Mouse (Mus musculus) forebrain, postnatal 0 days (tissue): ENCODE measurements at regions not wholly inside any gene's neighbourhood (a gene's known extent, or its start where the extent isn't known, plus 50 kb on each side); places are given as distances from the start of the nearest gene placed in this dataset.

Source experiments
- ATAC-seq: fragments of 200-750 bp; cut with Nextera tagmentation; 2 replicates; pipeline ENCODE4 v1.8.0; 2017; ENCODE audit warnings: mild to moderate bottlenecking, moderate library complexity
- DNase-seq: peaks from one replicate; pipeline ENCODE4 v3.0.0-alpha.2; 2015
- H3K27ac ChIP-seq: fragments of 300-500 bp; sonication (generic); 2 replicates; pipeline ENCODE4 v1.5.1; 2014; ENCODE audit warnings: low read depth, mild to moderate bottlenecking, antibody characterized with exemption, low read length, moderate library complexity, mixed read lengths
- H3K27me3 ChIP-seq: fragments of 300-500 bp; sonication (generic); 2 replicates; pipeline ENCODE4 v1.6.1; 2014; ENCODE audit warnings: mild to moderate bottlenecking, low read length, mixed read lengths; ENCODE audit not compliant: insufficient read depth
- H3K36me3 ChIP-seq: fragments of 300-500 bp; sonication (generic); 2 replicates; pipeline ENCODE4 v1.6.1; 2014; ENCODE audit warnings: mild to moderate bottlenecking, moderate library complexity; ENCODE audit not compliant: insufficient read depth
- H3K4me1 ChIP-seq: fragments of 300-500 bp; sonication (generic); 2 replicates; pipeline ENCODE4 v1.6.1; 2014; ENCODE audit warnings: antibody characterized with exemption; ENCODE audit not compliant: insufficient read depth
- H3K4me2 ChIP-seq: fragments of 300-500 bp; sonication (generic); 2 replicates; pipeline ENCODE4 v1.6.1; 2014; ENCODE audit warnings: low read depth, mild to moderate bottlenecking, moderate library complexity
- H3K4me3 ChIP-seq: fragments of 300-500 bp; sonication (generic); 2 replicates; pipeline ENCODE4 v1.5.1; 2014; ENCODE audit warnings: low read depth, low read length, mixed read lengths
- H3K9ac ChIP-seq: fragments of 300-500 bp; sonication (generic); 2 replicates; pipeline ENCODE4 v1.6.1; 2014; ENCODE audit warnings: mild to moderate bottlenecking
- H3K9me3 ChIP-seq: fragments of 300-500 bp; sonication (generic); 2 replicates; pipeline ENCODE4 v1.6.1; 2016; ENCODE audit warnings: low read length
- CTCF ChIP-seq: sonication (generic); IDR thresholded peaks from 2 replicates; pipeline ENCODE4 v1.5.1; 2016; ENCODE audit warnings: antibody characterized with exemption, control low read depth, low read depth
- WGBS: fragments of 180-500 bp; shearing (Covaris S2); extraction: QIAGEN DNeasy Blood & Tissue Kit; methylation state at CpG from one replicate; pipeline ENCODE4 v1.1.7; 2014; 5-methylcytosine and 5-hydroxymethylcytosine counted together

DNA sequence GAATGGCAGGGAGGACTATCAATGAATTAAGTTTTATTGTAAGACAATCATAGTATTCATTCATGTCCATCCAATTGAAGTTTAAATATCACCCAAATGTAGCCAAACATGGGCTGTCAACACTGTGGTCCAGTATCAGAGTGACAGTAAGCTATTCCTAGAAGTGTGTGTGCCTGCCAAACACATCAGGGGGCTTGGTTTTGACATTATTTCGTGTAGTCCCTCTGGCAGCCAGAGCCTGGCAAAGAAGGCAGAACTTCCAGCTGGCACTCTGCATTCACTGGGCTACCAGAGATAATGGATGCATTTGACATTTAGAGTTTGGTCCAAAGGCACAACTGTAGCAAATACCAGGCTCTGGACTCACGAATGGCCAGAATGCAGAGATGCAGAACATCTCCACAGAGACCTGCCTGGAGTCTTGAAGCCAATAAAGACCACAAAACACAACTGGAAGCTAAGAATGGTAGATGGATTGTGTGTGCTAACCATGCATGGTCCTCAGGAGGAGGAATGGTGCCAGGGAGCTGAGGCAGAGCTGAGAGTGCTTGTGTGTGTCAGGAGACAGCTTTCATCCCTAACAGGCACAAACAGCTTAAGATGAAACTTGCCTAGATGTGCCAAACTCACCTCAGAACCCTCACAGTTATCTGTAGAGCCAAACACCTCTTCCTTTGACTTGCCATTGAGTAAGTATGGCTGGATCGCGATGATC, 210.9 kb downstream of the Lrig3 start:
- ATAC-seq (peak; percentile 36; the same call in 1 of the 2 replicates), DNase-seq (peak; percentile 13)
- H3K27ac ChIP-seq, result no peak overlapping the region
- no peak for TF ChIP-seq CTCF
- H3K9me3 ChIP-seq, result no peaks in the 10 kb centered on the region
- no peaks in the 10 kb centered on the region for H3K27me3 ChIP-seq
- H3K4me3 ChIP-seq, result no peak overlapping the region
- no peaks in the 10 kb centered on the region for H3K4me1 ChIP-seq
- H3K4me2 ChIP-seq, result no peak overlapping the region
- no peak overlapping the region for H3K9ac ChIP-seq
- no peaks in the 10 kb centered on the region for H3K36me3 ChIP-seq
- WGBS, result 72% methylated on average over 4 of the region's 4 CpGs

DNA sequence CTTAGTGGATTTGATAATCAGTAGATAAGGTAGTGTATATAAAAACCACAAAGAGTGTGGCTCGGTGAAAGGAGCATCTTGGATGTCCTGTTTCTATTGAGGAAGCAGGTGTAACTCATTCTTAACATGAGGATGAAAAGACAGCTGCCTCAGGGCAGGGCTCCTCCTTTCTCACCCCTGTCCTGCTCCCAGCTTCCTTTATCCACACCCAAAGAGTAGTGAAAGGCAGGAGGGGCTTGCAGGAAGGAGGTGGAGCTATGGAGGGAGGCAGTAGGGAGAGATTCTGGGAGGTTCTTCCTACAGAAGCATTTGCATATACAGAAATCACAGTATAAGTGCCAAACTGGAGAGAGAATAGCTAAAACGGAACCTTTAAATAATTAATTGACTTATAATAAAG, 216.4 kb downstream of the Lrig3 start:
- Histone ChIP-seq H3K27ac (no peak overlapping the region), H3K4me1 (no peaks in the 10 kb centered on the region), H3K9ac (no peak overlapping the region), H3K27me3 (no peaks in the 10 kb centered on the region), H3K4me3 (no peak overlapping the region), H3K9me3 (0 out of 2 replicates have a peak, but pooled peaks cover 5% of the 10 kb centered on the region), H3K36me3 (no peaks in the 10 kb centered on the region), H3K4me2 (no peak overlapping the region)
- ATAC-seq (no peak), DNase-seq (no peak)
- WGBS, result 88% methylated on average over 2 of the region's 2 CpGs
- no peak for TF ChIP-seq CTCF

DNA sequence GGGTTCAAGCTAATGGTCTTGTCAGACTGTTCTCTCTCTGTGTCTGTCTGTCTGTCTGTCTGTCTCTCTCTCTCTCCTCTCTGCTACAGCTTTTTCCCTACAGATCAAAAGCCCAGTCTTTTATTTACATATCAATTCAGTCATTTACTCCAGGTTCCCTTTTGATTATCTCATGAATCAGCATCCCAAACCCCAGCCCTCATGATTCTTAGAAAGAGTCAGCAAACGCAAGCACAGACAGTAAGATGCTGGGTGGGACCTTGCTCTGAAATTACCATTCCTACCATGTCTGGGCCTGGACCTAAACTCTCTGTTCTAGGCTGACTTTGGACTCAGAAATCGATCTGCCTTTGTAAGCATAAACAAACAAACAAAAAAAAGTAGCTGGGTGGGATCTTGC, 218.0 kb downstream of the Lrig3 start:
- H3K27ac ChIP-seq, result no peak overlapping the region
- 77% methylated on average over 2 of the region's 2 CpGs for WGBS
- TF ChIP-seq CTCF, result no peak
- DNase-seq (no peak), ATAC-seq (no peak)
- H3K27me3 ChIP-seq, result no peaks in the 10 kb centered on the region
- no peaks in the 10 kb centered on the region for H3K4me1 ChIP-seq
- 0 out of 2 replicates have a peak, but pooled peaks cover 5% of the 10 kb centered on the region for H3K9me3 ChIP-seq
- no peak overlapping the region for H3K4me3 ChIP-seq
- H3K4me2 ChIP-seq, result no peak overlapping the region
- no peaks in the 10 kb centered on the region for H3K36me3 ChIP-seq
- no peak overlapping the region for H3K9ac ChIP-seq

DNA sequence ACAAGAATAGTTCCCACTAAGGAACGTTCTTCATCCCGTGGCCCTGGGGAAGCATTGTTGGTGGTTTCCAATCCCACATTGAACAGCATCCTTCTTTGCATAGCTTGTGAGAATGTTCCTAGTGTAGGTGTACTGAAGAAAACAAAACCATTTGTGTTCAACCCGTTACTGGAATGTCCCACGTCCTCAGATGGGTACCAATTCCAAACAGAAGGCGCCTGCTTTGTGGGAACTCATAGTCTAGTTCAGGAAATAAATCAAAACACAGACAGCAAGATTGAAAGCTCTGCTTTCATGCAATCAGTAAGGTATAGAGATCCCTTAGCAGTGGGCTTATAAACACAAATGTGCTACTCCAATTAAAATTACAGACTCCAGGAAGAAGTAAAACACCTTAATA, 219.4 kb downstream of the Lrig3 start:
- DNase-seq (no peak), ATAC-seq (no peak)
- 83% methylated on average over 5 of the region's 5 CpGs for WGBS

DNA sequence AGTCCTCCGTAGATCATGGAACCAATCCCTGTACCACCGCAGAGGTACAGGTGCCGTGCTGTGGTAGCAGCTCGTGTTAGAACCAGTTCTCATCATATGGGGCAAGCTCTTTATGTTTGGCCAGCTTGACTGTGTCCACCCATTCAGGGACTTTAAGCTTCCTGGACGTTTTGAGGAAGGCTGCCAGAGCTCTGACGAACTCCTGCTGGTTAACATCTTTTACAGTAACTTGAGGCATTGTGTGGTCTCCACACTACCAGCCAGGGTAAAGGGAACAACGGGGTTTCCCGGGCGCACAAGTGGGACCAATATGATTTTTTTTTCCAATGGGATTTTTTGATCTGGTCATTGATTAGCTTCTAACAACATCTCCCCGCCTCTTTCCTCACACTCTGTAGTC, 220.1 kb downstream of the Lrig3 start:
- H3K36me3 ChIP-seq, result no peaks in the 10 kb centered on the region
- no peak overlapping the region for H3K4me2 ChIP-seq
- no peak overlapping the region for H3K9ac ChIP-seq
- H3K4me1 ChIP-seq, result no peaks in the 10 kb centered on the region
- ATAC-seq, result no peak
- H3K27ac ChIP-seq, result no peak overlapping the region
- no peak overlapping the region for H3K4me3 ChIP-seq
- H3K9me3 ChIP-seq, result 0 out of 2 replicates have a peak, but pooled peaks cover 5% of the 10 kb centered on the region
- DNase-seq, result no peak
- 85% methylated on average over 10 of the region's 10 CpGs for WGBS
- H3K27me3 ChIP-seq, result no peaks in the 10 kb centered on the region
- no peak for TF ChIP-seq CTCF

More for the DNA sequence above, 219.4 kb downstream of the Lrig3 start:
- Histone ChIP-seq H3K4me1 (no peaks in the 10 kb centered on the region), H3K9ac (no peak overlapping the region), H3K9me3 (0 out of 2 replicates have a peak, but pooled peaks cover 5% of the 10 kb centered on the region), H3K36me3 (no peaks in the 10 kb centered on the region), H3K27ac (no peak overlapping the region), H3K4me2 (no peak overlapping the region), H3K4me3 (no peak overlapping the region), H3K27me3 (no peaks in the 10 kb centered on the region)
- no peak for TF ChIP-seq CTCF

DNA sequence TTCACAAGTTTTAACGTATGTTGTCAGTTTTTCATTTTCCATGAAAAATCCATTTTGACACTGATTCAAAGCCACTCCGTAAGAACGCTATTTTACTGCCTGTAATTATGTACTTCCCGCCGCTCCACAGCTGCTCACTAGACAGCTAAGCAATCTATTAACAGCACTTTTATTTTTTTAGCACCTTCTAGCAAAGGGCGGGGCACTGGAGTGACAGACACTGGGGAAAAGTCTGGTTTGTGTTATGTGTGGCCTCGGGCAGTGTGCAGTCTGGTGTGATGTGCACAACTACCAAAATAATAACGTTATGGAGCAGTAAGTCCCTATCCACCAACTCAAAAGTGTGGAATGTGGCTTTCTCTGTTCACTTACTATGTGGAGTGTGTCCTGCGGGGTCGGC, 223.0 kb downstream of the Lrig3 start:
- no peaks in the 10 kb centered on the region for H3K27me3 ChIP-seq
- H3K4me2 ChIP-seq, result no peak overlapping the region
- no peaks in the 10 kb centered on the region for H3K36me3 ChIP-seq
- WGBS, result 62% methylated on average over 10 of the region's 10 CpGs
- ATAC-seq (peak; percentile 48; the same call in 1 of the 2 replicates), DNase-seq (peak; percentile 31)
- H3K27ac ChIP-seq, result no peak overlapping the region
- no peaks in the 10 kb centered on the region for H3K4me1 ChIP-seq
- no peak overlapping the region for H3K9ac ChIP-seq
- 0 out of 2 replicates have a peak, but pooled peaks cover 5% of the 10 kb centered on the region for H3K9me3 ChIP-seq
- H3K4me3 ChIP-seq, result no peak overlapping the region
- no peak for TF ChIP-seq CTCF
